Mouse (Mus musculus) adipocyte (in vitro differentiated cells): Measurements from ENCODE around the gene Mrtfb.
"Not testable (repeated sequence)": the region's sequence is repeated elsewhere in the genome, so short reads cannot be mapped to it uniquely, and the experiment has no call there.

Source experiments
- DNase-seq: peaks from one replicate; pipeline ENCODE4 v3.0.0-alpha.2; 2016; ENCODE audit warnings: low spot score

Mrtfb gene

DNA sequence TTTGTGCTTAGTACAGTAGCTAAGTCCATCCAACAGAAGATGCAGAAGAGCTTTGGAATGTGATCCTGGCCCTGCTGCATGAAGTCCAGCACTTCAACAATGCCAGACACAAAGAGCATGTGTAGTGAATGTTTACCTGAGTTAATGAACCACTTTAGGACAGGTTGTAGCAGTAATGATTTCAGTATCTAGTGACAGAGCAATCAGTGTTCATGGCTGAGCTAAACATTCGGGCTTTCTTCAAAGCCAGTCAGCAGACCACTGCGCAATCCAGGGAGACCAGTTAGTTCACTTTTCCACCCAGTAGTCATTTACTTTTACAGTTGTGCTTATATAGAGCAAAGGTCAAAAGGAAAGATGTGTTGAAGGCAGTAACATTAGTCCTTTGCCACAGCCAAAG, 20.0 kb downstream of the Mrtfb start:
- DNase-seq, result peak; percentile 31

DNA sequence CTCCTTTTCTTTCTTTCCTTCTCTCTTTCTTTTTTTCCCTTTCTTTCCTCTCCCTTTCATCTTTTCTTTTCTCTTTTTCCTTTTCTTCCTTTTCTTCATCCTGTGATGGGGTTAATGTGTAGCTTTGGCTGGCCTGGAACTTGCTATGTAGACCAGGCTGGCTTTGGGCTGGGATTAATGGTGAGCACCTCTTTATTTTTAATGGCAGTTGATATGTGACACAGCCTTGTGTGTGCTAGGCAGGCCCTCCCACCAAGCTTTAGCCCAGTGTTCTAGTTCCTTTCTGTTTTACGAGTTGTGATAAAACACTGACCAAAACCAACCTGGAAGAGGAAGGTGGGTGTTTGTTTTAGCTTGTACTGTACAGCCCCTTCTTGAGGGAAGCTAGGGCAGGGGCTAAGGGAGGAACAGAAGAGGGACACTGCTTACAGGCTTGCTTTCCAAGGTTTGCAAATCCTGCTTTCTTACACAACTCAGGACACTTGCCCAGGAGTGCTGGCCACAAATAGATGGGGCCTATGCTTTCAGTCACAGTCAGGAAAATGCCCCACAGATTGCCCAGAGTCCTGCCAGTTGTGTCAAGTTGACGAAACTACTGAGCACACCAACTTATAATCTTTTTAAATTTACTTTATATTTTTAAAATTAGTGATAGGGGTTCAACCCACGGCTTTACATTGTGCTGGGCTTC, 20.6 kb downstream of the Mrtfb start:
- DNase-seq, result peak; percentile 75

DNA sequence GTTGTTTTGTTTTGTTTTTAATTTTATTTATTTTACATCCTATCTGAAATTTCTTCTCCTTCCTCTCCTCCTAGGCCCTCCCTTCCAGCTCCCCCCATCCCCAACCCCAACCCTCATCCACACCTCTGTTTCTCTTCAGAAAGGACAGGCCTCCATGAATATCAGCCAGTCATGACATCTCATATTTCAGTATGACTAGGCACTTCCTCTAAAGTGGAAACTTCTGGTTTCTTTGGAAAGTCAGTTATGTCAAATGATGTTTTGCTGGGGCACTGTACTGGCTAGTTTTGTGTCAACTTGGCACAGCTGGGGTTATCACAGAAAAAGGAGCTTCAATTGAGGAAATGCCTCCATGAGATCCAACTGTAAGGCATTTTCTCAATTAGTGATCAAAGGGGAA, 30.1 kb downstream of the Mrtfb start:
- DNase-seq, result not testable (repeated sequence)

DNA sequence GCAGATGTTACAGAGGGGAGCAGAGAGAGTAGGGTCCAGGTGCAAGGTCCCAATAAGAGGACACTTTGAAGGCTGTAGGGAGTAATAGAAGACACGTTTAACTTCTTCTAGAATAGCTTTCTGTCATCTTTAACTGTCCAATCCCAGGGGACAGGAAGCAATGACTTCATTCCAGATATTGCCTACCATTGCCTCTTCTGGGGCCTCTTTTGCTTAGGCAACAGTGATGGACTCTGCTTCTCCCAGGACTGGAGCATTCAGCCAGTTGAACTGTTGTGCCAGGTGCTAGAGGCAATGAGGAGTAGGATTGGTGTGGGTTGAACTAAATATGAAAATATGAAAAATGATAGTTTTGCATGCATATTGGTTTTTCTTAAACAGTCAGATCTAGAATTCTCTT, 41.6 kb downstream of the Mrtfb start:
- peak; percentile 26 for DNase-seq

DNA sequence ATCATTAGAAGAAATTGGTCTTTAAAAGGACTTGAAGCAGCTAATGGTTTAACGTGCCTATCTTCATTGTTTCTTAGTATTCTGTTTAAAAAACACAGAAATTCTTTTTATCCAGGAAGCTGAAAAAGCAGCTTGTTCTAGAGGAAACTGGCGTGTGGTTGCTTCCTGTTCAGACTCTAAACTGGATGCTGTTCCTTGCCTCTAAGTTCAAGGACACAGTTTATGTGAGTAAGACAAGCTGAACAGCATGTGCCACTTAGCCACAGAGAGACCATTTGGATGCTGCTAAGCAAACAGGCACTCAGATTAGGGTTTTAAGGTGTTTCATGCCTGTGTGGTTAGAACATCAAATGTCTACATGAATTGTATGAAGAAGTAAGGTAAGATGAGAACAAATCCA, 42.7 kb downstream of the Mrtfb start:
- no peak for DNase-seq

DNA sequence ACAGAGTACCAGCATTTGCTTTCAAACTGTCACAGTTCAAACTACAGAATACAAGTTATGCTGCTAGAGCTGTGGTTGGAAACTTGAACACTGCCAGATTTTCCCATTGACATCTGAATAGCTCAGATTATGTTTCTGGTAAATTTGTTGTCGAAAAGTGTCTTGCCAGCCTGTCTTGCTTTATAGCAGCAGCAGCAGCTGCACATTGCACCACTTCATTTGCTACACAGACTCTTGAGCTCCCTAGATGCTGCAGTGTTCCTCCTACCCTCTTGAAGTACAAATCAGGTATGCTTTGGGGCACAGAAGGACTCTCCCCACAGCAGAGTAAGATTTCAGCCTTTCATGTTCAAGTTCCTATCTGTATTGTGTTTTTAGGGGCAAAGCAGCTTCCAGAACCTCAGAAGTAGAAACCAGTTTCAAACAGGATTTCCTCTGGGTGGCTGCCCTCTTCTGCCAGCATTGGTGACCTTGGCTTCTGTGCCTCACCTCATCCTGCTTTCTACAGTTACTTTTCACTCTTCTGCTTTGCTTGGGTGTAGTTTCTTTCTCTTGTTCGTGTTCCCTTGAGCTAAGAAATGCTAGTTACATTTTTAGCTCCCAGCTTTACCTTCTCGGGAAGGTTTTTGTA, 49.9 kb downstream of the Mrtfb start:
- DNase-seq, result no peak

DNA sequence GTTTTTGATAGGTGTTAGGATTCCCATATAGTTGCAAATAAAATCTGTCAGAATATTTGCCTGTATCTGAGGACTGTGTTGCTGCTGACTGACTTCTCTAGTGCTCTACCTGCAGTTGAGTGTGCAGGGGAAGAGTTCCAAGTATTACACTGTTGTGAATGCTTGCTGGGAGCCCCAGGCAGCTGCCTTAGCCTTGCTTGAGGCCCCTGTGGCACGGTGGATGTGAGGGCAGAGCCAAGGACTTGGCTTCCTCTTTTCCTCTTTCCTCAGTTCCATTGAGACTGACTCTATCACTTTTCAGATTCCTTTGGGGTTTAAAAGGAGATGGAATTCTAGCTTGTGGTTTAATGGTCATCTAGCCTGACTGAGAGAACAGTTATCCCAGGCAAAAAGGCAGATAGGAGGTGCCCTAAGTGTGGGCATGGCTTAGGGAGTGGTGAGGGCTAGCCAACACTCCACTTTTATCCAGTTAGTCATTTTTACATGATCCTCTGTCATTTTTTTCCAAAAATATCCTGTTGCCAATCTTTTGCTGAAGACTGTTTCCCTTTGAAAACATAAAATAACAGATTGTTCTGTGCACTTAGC, 53.9 kb downstream of the Mrtfb start:
- DNase-seq, result peak; percentile 37

DNA sequence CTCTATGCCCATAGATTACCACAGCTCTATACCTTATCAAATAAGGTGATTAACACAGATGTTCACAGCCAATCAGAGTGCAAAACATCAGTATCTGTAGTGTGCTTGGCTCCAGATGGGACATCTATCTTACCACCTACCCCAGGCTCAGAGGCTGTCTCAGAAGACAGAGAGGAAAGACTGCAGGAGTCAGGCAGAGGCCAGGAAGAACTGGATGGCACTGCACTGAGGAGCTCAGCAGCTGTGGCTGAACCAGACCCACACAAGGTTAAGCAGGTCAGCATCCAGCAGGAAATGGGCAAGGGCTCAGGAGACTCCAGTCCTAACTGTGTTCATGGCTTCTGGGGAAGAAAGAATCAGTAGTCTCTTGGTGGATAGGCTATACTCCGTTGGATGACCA, 55.1 kb downstream of the Mrtfb start:
- DNase-seq, result no peak

DNA sequence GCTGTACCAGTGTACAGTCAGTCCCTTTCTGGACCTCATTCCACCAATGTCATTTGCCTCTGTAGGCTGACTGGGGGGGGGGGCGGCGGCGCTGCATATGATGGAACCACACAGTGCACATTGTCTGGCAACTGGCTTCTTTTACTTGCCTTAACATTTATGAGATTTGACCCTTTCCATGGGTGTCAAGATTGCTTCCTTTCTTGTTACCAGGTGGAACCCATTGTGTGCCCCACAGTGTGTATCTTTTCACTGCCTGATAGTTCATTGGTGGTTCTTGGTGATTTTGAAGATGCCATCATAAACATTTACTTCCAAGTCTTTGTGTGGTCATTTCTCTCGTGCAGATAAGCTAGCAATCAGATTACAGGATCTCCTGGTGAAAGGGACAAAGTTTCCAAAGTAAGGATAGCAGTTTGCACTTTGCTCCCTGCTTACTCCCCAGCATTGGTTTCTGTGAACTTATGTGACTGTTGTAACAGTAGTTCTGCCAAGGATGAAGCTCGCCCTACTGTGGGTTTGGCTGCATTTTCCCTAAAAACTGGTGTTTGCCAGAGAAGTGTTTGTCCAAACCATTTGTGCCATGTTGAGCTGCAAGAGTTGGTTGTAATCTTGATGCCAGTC, 56.9 kb downstream of the Mrtfb start:
- DNase-seq, result peak; percentile 44

DNA sequence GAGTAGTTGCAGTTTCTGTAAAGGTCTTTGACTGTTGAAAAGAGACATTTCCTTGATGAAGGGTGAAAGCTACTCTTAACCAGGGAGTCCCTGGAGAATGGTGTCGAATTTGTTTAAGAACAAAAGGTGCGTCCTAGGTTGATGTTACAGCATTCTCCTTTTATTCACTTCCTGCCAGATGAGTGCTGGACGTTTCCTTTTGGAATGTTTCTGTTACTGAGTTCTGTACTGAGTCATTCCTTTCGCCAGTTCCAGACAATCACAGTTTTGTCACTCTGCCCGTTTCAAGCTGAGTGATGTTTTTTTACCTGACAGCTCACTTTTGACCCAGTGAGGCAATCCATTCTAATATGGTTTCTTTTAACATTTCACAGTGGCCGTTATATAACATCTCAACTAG, 67.5 kb downstream of the Mrtfb start:
- DNase-seq, result peak; percentile 80

DNA sequence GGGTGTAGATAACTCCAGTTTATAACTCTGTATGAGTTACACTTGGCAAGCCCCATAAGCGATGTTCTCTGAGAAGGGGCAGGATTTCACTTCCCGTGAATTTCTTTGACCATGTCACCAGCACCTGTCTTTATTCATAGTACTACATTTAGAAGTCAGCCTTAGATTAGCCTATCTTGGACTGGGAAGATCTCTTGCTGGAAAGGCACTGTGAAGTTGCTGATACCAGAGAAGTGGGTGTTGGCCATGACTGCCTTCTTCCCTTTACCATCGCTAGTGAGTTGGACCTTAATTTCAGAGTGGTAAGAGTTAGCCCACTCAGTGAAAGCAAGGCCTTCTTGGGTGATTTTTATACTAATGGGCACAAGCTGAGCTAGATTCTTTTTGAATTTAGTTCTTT, 70.3 kb downstream of the Mrtfb start:
- no peak for DNase-seq

DNA sequence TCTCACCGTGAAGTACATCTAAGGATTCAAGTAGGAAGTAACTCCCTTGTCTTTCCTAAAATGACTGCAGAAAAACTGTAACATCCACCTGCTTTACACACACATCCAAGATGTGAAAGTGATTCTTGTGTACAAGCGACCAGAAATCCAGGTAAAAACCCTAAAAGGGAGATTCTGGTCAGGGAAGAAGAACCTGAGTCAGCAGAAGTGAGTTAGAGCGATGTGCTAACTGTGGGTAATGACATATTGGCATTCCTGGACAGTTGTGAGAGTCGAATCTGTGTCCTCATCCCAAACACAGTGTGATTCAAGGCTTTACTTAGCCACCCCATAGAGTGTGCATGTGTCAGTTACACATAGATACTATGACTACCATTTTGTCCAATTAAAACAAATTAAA, 72.4 kb downstream of the Mrtfb start:
- DNase-seq, result no peak

DNA sequence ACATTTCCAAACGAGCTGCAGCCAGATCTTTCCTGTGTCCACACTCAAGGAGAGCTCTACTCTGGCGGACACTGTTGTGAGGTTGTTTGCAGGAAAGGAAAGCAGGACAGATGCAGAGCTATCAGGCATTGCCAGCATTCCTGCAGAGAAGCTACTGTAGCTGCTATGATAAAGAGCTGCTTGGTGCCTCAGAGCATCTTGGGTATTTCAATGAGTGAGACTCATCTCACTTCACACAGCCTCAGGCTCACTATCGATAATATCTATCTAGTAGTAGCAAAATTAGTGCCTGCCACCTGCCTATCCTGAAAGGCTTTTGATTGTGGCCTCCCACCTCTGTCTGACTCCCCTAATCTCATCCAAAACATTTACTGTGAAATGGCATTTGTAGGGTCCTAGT, 73.4 kb downstream of the Mrtfb start:
- no peak for DNase-seq

DNA sequence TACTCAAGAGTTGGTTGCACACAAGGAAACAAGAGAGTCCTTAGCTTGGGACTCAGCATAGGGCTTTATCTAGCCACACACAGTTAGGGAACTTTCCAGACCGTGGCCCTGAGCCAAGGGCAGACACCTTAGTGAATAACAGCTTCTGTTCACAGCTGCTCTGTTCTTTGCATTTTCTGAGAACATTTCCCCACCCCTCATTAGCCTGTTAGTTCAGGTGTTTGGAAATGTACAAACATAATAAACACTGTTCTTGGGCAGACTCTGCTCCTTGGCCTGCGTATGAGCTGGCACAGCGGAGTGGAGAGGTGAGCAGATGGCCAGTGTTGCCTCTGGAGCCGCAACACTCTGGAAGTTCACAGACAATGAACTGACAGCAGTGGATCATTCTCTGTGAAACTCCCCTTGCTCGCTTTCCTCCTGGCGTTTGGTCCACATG, 74.0 kb downstream of the Mrtfb start:
- DNase-seq, result no peak

DNA sequence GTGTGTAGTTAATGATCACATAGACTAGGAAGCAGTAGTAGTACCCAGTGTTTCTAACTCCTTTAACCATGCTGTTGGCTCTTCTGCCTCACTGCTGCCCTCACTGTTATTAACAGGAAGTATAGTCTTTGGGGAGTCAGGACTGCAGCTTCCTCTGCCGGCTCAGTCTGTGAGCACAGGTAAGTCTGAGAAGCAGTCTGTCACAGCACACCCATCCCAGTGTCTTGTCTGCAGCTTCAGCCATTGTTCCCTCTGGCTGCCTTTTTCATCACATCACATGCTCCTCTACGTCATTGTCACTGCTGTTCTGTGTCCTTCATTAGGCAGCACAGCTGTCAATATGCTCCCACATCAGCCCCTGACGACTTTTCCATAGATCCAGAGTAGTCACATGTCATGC, 75.6 kb downstream of the Mrtfb start:
- no peak for DNase-seq

DNA sequence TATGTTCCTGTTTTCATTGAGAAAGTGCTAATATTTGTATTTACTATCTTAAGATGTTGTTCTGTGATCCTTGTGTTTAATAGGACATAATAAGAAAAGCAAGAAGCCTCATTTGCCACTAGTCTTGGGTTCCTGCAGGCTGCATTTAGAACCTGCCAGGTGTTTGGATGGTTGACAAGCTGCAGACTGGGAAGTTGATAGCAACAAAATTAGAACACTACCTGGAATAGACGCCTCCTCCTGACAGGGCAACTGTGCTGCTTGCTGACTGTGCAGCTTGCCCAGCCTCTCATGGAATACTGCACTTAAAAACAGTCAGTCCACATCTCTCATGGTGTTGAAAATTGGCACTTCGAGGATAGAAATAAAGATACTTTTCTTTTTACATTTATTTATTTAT, 76.3 kb downstream of the Mrtfb start:
- no peak for DNase-seq

DNA sequence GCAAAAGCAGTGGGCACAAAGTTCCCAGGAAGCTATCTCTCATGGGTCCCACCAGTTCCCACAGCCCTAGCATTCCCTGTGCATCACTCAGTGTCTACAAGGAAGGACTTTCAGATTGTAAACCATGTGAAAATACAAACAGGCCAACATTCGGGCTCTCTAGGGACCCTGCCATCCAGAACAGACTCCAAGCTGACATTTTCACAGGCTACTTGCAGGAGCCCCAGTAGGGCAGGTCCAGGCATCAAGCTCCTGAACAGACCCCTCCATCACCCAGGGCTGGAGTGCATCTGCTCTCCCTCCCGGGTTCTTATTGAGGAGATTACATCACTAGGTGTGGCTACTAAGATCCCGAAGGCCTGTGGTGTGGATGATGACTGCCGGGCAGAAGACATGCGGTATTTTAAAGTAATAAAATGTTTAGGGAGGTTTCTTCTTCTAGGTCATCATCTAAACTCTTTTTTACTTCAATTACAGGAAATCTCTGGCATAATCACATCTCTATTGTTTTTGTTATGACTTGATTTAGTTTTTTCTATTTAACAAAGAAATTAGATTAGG, 77.6 kb downstream of the Mrtfb start:
- no peak for DNase-seq

DNA sequence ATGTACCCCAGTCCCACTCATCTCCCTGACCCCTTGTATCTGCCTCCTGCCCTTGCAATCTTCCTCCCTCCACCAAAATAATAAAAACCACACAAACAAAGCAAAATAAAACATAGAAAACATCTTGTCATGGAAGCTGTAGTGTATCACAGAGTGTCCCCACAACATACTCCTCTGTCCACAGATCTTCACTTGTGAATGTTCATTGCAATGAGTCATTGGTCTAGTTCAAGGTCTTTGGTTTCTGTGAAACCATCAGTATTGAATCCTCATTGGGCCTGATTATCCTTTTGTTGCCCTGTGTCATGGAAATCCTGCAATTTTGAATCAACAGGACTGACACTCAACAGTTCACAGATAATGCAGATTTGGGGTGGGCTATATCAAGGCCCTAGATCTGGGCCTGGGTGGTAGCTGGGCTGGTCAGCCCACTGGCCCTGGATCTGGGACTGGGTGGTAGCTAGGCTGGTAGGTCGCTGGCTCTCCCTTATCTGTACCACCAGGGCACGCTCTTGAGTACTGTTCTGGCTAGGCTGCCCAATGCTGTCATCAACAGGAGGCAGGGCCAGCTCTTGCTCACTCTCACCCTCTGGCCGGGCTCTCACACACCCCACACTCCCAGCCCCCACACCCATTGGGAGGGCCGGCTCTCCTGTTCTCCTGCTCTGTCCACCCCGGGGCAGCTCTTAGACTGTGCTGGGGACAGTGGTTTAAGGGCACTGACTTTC, 80.4 kb downstream of the Mrtfb start:
- no peak for DNase-seq

DNA sequence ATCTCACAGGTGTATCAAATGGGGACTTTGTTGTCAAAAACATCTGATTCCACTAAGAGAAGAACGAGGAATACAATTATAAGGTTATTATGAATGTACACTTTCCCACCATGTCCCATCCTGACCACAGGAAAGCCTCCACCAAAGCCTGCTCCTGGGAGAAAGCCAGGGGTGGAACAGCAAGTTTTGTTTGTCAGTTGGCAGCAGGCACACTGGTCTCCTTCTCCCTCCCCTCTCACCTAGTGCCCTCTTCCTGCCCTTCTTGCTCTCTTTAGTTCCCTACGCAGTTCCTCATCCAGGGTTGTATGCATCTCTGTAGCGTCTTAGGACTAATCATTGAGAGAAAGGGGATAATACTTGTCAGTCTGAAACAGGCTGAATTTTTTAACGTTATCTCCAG, 81.8 kb downstream of the Mrtfb start:
- no peak for DNase-seq

DNA sequence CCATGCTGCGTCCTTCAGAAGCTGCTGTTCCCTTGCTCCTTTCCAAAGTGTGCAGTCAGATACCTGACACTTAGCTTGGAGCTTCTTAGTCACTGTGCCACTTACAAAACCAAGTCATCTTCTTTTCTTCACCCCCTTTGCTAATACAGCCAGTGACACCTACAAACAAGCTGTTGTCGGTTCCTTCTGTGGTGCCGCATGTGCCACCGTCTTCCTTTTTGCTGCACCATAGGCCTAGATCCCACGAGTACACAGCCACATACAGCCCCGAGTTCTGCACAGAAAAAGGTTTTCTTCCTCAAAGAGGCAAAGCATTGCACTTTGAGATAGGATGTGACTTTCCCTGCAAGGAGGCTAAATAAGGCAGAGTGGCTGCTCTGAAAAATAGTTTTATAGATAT, 83.2 kb downstream of the Mrtfb start:
- DNase-seq, result no peak

DNA sequence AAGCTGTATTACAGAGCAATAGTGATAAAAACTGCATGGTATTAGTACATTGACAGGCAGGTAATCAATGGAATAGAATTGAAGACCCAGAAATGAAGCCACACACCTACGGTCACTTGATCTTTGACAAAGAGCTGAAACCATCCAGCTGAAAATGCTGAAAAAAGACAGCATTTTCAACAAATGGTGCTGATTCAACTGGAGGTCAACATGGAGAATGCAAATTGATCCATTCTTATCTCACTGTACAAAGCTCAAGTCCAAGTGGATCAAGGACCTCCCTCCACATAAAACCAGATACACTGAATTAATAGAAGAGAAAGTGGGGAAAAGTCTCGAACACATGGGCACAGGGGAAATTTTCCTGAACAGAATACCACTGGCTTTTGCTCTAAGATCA, 89.5 kb downstream of the Mrtfb start:
- not testable (repeated sequence) for DNase-seq

DNA sequence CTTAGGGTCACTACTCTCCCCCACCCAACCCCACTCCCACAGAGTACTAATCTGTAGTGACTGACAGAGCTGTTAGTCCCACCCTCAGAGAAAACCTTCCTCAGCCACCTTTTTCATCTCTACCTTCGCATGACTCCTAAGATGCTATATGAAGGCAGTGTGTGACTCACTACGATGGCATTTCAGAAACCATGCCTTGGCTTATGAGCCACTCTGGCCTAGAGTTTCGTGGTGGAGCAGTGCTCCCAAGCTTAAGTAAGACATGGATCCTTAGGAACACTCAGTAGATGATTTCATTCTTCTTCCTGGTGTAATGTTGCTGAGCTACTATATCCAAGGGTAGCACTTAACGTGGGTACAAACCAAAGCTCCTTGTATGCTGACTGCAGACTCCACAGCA, 94.4 kb downstream of the Mrtfb start:
- DNase-seq, result no peak
